Mouse (Mus musculus) midbrain, embryonic 14.5 days (tissue): ENCODE measurements around the gene Aldh1a3. TPM values are rescaled to one million over a fixed set of nuclear protein-coding genes. Genes with fewer than 3 reads are reported as not detected.

Experiments
- ATAC-seq: fragments of 200-750 bp; cut with Nextera tagmentation; 2 replicates; pipeline ENCODE4 v1.8.0; 2017; ENCODE audit warnings: moderate number of reproducible peaks, moderate library complexity; ENCODE audit not compliant: low FRiP score, low TSS enrichment
- DNase-seq: peaks from one replicate; pipeline ENCODE4 v3.0.0-alpha.2; 2015
- H3K27ac ChIP-seq: fragments of 300-500 bp; sonication (generic); replicated peaks from 2 replicates; pipeline ENCODE4 v1.5.1; 2014; ENCODE audit warnings: mild to moderate bottlenecking, low read depth, low read length, moderate library complexity
- H3K27me3 ChIP-seq: fragments of 300-500 bp; sonication (generic); 2 replicates; pipeline ENCODE4 v1.6.1; 2014; ENCODE audit warnings: low read length, control low read depth, mixed read lengths; ENCODE audit not compliant: control insufficient read depth, insufficient read depth
- H3K36me3 ChIP-seq: fragments of 300-500 bp; sonication (generic); 2 replicates; pipeline ENCODE4 v1.6.1; 2014; ENCODE audit warnings: low read length, control low read depth; ENCODE audit not compliant: control insufficient read depth, insufficient read depth
- H3K4me1 ChIP-seq: fragments of 300-500 bp; sonication (generic); 2 replicates; pipeline ENCODE4 v1.6.1; 2014; ENCODE audit warnings: mild to moderate bottlenecking, antibody characterized with exemption, low read length, control low read depth; ENCODE audit not compliant: control insufficient read depth, insufficient read depth
- H3K4me2 ChIP-seq: fragments of 300-500 bp; sonication (generic); 2 replicates; pipeline ENCODE4 v1.6.1; 2014; ENCODE audit warnings: mild to moderate bottlenecking, low read length, moderate library complexity
- H3K4me3 ChIP-seq: fragments of 300-500 bp; sonication (generic); replicated peaks from 2 replicates; pipeline ENCODE4 v1.5.1; 2014; ENCODE audit warnings: low read depth, low read length
- H3K9ac ChIP-seq: fragments of 300-500 bp; sonication (generic); replicated peaks from 2 replicates; pipeline ENCODE4 v1.6.1; 2014; ENCODE audit warnings: mild to moderate bottlenecking, low read length, moderate library complexity
- H3K9me3 ChIP-seq: fragments of 300-500 bp; sonication (generic); 2 replicates; pipeline ENCODE4 v1.6.1; 2016; ENCODE audit warnings: low read length, control low read depth, mixed read lengths; ENCODE audit not compliant: control insufficient read depth
- WGBS: fragments of 180-500 bp; shearing (Covaris S2); extraction: QIAGEN DNeasy Blood & Tissue Kit; methylation state at CpG from one replicate; pipeline ENCODE4 v1.1.7; 2014; 5-methylcytosine and 5-hydroxymethylcytosine counted together
- polyA plus RNA-seq: library from polyadenylated mRNA; unstranded; fragments of >200 nt; fragmentation: Nextera tagmentation; extraction: Ambion mirVana; gene quantifications from 2 replicates; pipeline ENCODE4 v1.2.1, GENCODE M21; 2014

Gene Aldh1a3
- polyA plus RNA-seq, 1 experiment from 2014 or later: 0.87 TPM

DNA sequence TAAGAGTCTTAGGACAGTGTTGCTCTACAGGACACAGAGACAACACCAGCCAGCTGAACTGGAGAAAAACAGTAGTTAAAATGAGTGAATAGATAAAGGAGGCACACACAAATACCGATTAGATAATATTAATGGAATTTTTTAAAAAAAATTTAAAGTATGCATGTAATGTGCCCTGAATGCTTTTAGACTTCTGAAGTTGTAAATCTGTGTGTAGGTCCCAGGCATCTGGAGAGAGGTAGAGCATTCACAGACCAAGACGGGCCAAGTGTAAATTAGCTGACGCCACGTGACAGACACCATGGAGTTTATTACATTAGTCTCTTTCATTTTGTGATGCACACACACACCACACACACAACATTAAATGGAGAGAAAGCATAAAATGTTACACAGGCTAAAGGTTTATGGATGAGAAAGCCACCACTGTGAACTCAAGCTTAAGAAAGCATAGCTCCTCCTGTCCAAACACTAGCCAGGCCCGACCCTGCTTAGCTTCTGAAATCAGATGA is 57.3 kb downstream of the Aldh1a3 start:
- DNase-seq (no peak), ATAC-seq (no peak)

GRCm38 (mm10) chr7:66369071-66369933 is 58.0 kb downstream of the Aldh1a3 start:
- Histone ChIP-seq H3K27me3 (no peaks in the 10 kb centered on the region), H3K4me2 (no peak overlapping the region), H3K9me3 (no peaks in the 10 kb centered on the region), H3K9ac (no peak overlapping the region), H3K4me1 (no peaks in the 10 kb centered on the region), H3K27ac (no peak overlapping the region), H3K36me3 (no peaks in the 10 kb centered on the region), H3K4me3 (no peak overlapping the region)
- 83% methylated on average over 5 of the region's 5 CpGs for WGBS
- no peak for DNase-seq
- no peak for ATAC-seq

More for the DNA sequence above, 57.3 kb downstream of the Aldh1a3 start:
- no peaks in the 10 kb centered on the region for H3K36me3 ChIP-seq
- H3K4me1 ChIP-seq: no peaks in the 10 kb centered on the region
- H3K27ac ChIP-seq: no peak overlapping the region
- no peak overlapping the region for H3K9ac ChIP-seq
- H3K9me3 ChIP-seq: no peaks in the 10 kb centered on the region
- H3K4me2 ChIP-seq: no peak overlapping the region
- H3K4me3 ChIP-seq: no peak overlapping the region
- no peaks in the 10 kb centered on the region for H3K27me3 ChIP-seq
- 90% methylated on average over 5 of the region's 5 CpGs for WGBS

- Histone ChIP-seq H3K9me3 (no peaks in the 10 kb centered on the region), H3K4me2 (no peak within 1 kb of the TSS), H3K9ac (no peak within 1 kb of the TSS), H3K4me1 (no peaks in the 10 kb centered on the region), H3K27ac (no peak within 1 kb of the TSS), H3K4me3 (no peak within 1 kb of the TSS), H3K36me3 (no peaks in the 10 kb centered on the region), H3K27me3 (no peaks in the 10 kb centered on the region)
- no peak for ATAC-seq
- 68% methylated on average over 2 of the region's 2 CpGs for WGBS
- no peak for DNase-seq
Measured at GRCm38 (mm10) chr7:66365904-66366303, 61.4 kb downstream of the Aldh1a3 start, which contains the start of gene Gm10974. TSS of gene Gm10974 (plus strand) at chr7:66365905.

DNA sequence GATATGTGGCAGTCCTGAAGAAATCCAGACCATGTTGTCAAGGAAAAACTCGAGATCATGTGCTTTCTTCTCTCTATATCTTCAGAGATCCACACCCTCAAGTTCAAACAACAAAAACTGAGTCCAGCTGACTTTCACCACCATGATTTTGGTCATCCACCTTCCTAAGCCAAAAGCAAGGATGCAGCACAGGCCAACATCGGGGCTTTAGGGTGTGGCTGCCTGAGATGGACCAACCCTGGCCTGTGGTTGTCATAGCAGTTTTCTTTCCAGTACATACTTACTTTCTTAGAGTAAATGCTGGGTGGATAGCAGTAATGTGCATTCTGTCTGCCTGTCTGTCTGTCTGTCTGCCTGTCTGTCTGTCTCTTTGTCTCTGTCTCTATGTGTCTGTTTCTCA is 61.9 kb downstream of the Aldh1a3 start:
- Histone ChIP-seq H3K27me3 (no peaks in the 10 kb centered on the region), H3K4me1 (no peaks in the 10 kb centered on the region), H3K4me2 (no peak overlapping the region), H3K36me3 (no peaks in the 10 kb centered on the region), H3K9me3 (no peaks in the 10 kb centered on the region), H3K4me3 (no peak overlapping the region), H3K9ac (no peak overlapping the region), H3K27ac (no peak overlapping the region)
- DNase-seq (no peak), ATAC-seq (no peak)
- 77% methylated on average over 2 of the region's 2 CpGs for WGBS

- no peaks in the 10 kb centered on the region for H3K9me3 ChIP-seq
- no peak overlapping the region for H3K9ac ChIP-seq
- H3K4me1 ChIP-seq: no peaks in the 10 kb centered on the region
- no peaks in the 10 kb centered on the region for H3K36me3 ChIP-seq
- no peak overlapping the region for H3K27ac ChIP-seq
- DNase-seq (no peak), ATAC-seq (no peak)
- H3K4me3 ChIP-seq: no peak overlapping the region
- H3K4me2 ChIP-seq: no peak overlapping the region
- WGBS: 91% methylated on average over 11 of the region's 11 CpGs
- H3K27me3 ChIP-seq: no peaks in the 10 kb centered on the region
Measured at GRCm38 (mm10) chr7:66364491-66364890, 62.8 kb downstream of the Aldh1a3 start.

DNA sequence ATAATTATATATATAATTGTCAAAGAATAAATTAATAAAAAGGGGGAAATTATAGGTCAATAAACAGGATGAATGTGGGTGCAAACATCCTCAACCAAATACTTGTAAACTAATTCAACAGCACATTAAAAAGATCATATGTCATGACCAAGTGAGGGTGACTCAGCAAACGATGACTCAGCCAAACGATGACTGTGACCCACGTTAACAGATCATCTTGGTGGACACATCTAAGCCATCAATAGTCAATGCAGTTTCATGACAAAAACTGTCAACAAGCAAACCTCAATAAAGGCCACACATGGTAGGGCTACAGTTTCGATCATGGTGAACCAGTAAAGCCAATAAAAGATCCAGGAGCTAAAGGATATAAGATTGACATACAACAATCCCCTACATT is 68.3 kb downstream of the Aldh1a3 start:
- H3K9me3 ChIP-seq: no peaks in the 10 kb centered on the region
- DNase-seq: no peak
- no peak for ATAC-seq
- no peak overlapping the region for H3K4me2 ChIP-seq
- H3K4me3 ChIP-seq: no peak overlapping the region
- H3K9ac ChIP-seq: no peak overlapping the region
- H3K27me3 ChIP-seq: no peaks in the 10 kb centered on the region
- no peak overlapping the region for H3K27ac ChIP-seq
- no peaks in the 10 kb centered on the region for H3K36me3 ChIP-seq
- 91% methylated on average over 4 of the region's 4 CpGs for WGBS
- H3K4me1 ChIP-seq: no peaks in the 10 kb centered on the region

DNA sequence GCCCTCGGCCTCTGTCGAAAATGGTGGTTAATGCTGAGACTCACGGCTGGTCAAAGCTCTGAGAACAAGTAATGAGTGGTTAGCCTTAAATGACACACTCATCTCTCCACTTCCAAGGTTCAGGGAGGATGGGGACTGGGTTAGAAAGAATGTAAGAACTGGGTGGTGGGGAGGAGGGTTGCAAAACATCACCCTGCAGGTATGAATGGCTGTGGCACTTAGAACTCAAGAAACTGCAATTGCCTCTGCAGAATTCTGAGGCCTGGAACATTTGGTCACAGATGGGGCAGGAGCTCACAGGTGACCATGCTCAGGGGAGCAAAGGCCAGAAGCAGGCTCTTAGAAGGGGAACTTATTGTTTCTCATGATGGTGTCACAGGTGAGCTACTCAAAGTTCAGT is 68.9 kb downstream of the Aldh1a3 start:
- H3K9me3 ChIP-seq: no peaks in the 10 kb centered on the region
- no peaks in the 10 kb centered on the region for H3K36me3 ChIP-seq
- DNase-seq: no peak
- no peak overlapping the region for H3K4me2 ChIP-seq
- no peak overlapping the region for H3K4me3 ChIP-seq
- 96% methylated on average over 3 of the region's 3 CpGs for WGBS
- no peak overlapping the region for H3K27ac ChIP-seq
- H3K4me1 ChIP-seq: no peaks in the 10 kb centered on the region
- no peak overlapping the region for H3K9ac ChIP-seq
- H3K27me3 ChIP-seq: no peaks in the 10 kb centered on the region
- no peak for ATAC-seq

DNA sequence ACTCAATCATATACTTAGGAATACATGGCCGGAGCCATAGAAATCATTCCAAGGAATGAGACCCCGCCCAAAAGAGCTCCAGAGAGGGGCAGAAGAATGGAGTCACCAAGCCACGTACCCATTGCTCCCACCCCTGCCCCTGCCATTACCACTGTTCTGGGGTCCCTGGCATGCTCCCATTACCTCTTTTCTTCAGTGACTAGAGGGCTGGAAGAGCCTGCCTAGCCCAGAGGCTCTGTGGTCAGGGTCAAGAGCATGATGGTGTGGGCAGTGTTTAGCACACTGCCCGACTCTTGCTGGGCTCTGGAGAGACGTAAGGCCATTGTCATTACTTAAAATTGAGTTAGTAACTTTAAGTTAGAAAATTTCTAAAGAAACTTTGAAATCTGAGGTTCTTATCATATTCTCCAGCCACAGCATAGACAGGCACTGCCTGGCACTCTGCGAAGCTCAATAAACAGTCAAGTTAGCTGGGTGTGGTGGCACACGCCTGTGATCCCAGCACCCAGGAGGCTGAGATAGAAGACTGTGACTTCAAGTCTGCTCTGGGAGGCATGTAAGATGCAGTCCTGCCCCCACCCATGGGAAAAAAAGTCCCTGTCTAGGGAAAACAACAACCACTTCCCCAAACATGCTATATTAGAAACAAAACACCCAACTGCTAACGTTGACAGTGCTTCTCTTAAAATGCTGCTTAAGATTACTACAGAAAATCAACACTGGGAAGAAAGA is 71.4 kb downstream of the Aldh1a3 start:
- no peak overlapping the region for H3K4me2 ChIP-seq
- no peak for DNase-seq
- no peaks in the 10 kb centered on the region for H3K36me3 ChIP-seq
- H3K4me3 ChIP-seq: no peak overlapping the region
- no peak overlapping the region for H3K9ac ChIP-seq
- no peak for ATAC-seq
- WGBS: 88% methylated on average over 8 of the region's 8 CpGs
- no peak overlapping the region for H3K27ac ChIP-seq
- no peaks in the 10 kb centered on the region for H3K9me3 ChIP-seq
- no peaks in the 10 kb centered on the region for H3K27me3 ChIP-seq
- H3K4me1 ChIP-seq: no peaks in the 10 kb centered on the region
